Mouse (Mus musculus): ENCODE results near the gene Fstl4. TPM values are rescaled to one million over a fixed set of nuclear protein-coding genes. Genes with fewer than 3 reads are reported as not detected.

Fstl4 gene
- polyA plus RNA-seq, 1 experiment from 2014 or later = 1.7 TPM

GRCm38 (mm10) chr11:53109701-53110467 lies 345.4 kb downstream of the Fstl4 start:
- no peaks in the 10 kb centered on the region for H3K36me3 ChIP-seq (ENCODE audit: control insufficient read depth, insufficient read depth, low read length)
- H3K4me2 ChIP-seq (replicated peaks; ENCODE audit: low read depth, low read length) = no peak overlapping the region
- H3K27ac ChIP-seq (ENCODE audit: low read length) = no peak overlapping the region
- no peak overlapping the region for H3K9ac ChIP-seq (replicated peaks; ENCODE audit: low read depth, low read length)
- H3K4me3 ChIP-seq (ENCODE audit: low read depth, low read length) = no peak overlapping the region
- H3K9me3 ChIP-seq (ENCODE audit: control insufficient read depth, low read depth, low read length) = no peaks in the 10 kb centered on the region
- 62% methylated on average over 6 of the region's 6 CpGs for WGBS
- no peaks in the 10 kb centered on the region for H3K27me3 ChIP-seq (ENCODE audit: control insufficient read depth, insufficient read depth, low read length)
- H3K4me1 ChIP-seq (ENCODE audit: control insufficient read depth, insufficient read depth, low read length) = no peaks in the 10 kb centered on the region
- ATAC-seq (ENCODE audit: insufficient number of reproducible peaks, insufficient read depth, low FRiP score, low read depth) = no peak

DNA sequence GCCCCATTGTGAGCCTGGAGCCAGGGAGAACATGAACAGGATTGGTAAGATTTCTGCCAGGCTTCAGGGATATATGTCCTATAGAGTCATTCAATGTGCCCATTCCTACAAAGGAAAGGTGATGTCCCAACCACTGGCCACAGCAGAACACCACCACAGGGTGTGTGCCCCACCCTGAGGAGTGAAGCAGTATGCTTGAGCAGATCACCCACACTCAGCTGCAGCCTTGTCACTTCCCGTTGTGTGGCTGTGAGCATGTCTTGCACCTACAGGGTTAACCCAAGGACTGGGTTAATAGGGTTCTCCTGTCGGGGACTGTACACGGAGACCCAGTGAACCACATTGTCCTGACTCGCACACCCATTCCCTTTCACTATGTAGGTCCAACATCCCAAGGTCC lies 351.3 kb downstream of the Fstl4 start:
- H3K4me3 ChIP-seq (ENCODE audit: low read depth, low read length) = no peak overlapping the region
- H3K36me3 ChIP-seq (ENCODE audit: control insufficient read depth, insufficient read depth, low read length) = no peaks in the 10 kb centered on the region

DNA sequence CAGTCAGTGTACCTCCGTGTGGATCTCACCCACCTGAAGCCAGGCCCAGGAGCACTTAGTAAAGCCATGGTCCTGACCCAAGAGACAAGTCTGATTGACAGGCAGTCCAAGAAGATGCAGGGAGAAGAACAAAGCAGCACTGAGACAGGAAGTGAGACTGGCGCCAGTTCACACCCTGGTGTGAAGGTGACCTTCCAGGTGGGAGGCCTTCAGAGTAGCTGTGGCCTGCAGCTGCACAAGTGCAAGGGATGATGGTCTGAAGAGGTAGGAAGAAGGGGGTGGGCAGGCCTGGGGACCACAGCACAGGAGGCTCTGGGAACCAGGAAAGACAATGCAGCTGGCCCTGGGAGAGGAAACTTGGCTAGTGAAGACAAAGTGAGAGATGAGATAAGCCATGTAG lies 351.9 kb downstream of the Fstl4 start:
- no peak overlapping the region for H3K9ac ChIP-seq (replicated peaks; ENCODE audit: low read depth, low read length)
- no peak overlapping the region for H3K27ac ChIP-seq (ENCODE audit: low read length)
- H3K4me1 ChIP-seq (ENCODE audit: control insufficient read depth, insufficient read depth, low read length) = no peaks in the 10 kb centered on the region
- WGBS = 64% methylated on average over 2 of the region's 2 CpGs
- H3K36me3 ChIP-seq (ENCODE audit: control insufficient read depth, insufficient read depth, low read length) = no peaks in the 10 kb centered on the region
- H3K27me3 ChIP-seq (ENCODE audit: control insufficient read depth, insufficient read depth, low read length) = no peaks in the 10 kb centered on the region
- no peak for ATAC-seq (ENCODE audit: insufficient number of reproducible peaks, insufficient read depth, low FRiP score, low read depth)
- no peak overlapping the region for H3K4me3 ChIP-seq (ENCODE audit: low read depth, low read length)
- no peaks in the 10 kb centered on the region for H3K9me3 ChIP-seq (ENCODE audit: control insufficient read depth, low read depth, low read length)
- H3K4me2 ChIP-seq (replicated peaks; ENCODE audit: low read depth, low read length) = no peak overlapping the region

More for the DNA sequence above, 351.3 kb downstream of the Fstl4 start:
- Histone ChIP-seq H3K27ac (ENCODE audit: low read length) (no peak overlapping the region), H3K9ac (replicated peaks; ENCODE audit: low read depth, low read length) (no peak overlapping the region), H3K4me1 (ENCODE audit: control insufficient read depth, insufficient read depth, low read length) (no peaks in the 10 kb centered on the region), H3K27me3 (ENCODE audit: control insufficient read depth, insufficient read depth, low read length) (no peaks in the 10 kb centered on the region), H3K4me2 (replicated peaks; ENCODE audit: low read depth, low read length) (no peak overlapping the region), H3K9me3 (ENCODE audit: control insufficient read depth, low read depth, low read length) (no peaks in the 10 kb centered on the region)
- WGBS = 69% methylated on average over 4 of the region's 4 CpGs
- ATAC-seq (ENCODE audit: insufficient number of reproducible peaks, insufficient read depth, low FRiP score, low read depth) = no peak

- ATAC-seq (ENCODE audit: insufficient number of reproducible peaks, insufficient read depth, low FRiP score, low read depth) = no peak
- no peaks in the 10 kb centered on the region for H3K36me3 ChIP-seq (ENCODE audit: control insufficient read depth, insufficient read depth, low read length)
Observed at GRCm38 (mm10) chr11:53118226-53118965, 354.0 kb downstream of the Fstl4 start.

GRCm38 (mm10) chr11:53119966-53120365 lies 355.5 kb downstream of the Fstl4 start:
- ATAC-seq (ENCODE audit: insufficient number of reproducible peaks, insufficient read depth, low FRiP score, low read depth) = no peak
- no peaks in the 10 kb centered on the region for H3K36me3 ChIP-seq (ENCODE audit: control insufficient read depth, insufficient read depth, low read length)
- no peak overlapping the region for H3K27ac ChIP-seq (ENCODE audit: low read length)
- no peak overlapping the region for H3K4me2 ChIP-seq (replicated peaks; ENCODE audit: low read depth, low read length)
- H3K4me3 ChIP-seq (ENCODE audit: low read depth, low read length) = no peak overlapping the region
- WGBS = 68% methylated on average over 5 of the region's 5 CpGs
- no peaks in the 10 kb centered on the region for H3K4me1 ChIP-seq (ENCODE audit: control insufficient read depth, insufficient read depth, low read length)
- no peak overlapping the region for H3K9ac ChIP-seq (replicated peaks; ENCODE audit: low read depth, low read length)
- no peaks in the 10 kb centered on the region for H3K27me3 ChIP-seq (ENCODE audit: control insufficient read depth, insufficient read depth, low read length)
- H3K9me3 ChIP-seq (ENCODE audit: control insufficient read depth, low read depth, low read length) = no peaks in the 10 kb centered on the region

More at GRCm38 (mm10) chr11:53118226-53118965, 354.0 kb downstream of the Fstl4 start:
- H3K4me3 ChIP-seq (ENCODE audit: low read depth, low read length) = no peak overlapping the region
- no peaks in the 10 kb centered on the region for H3K4me1 ChIP-seq (ENCODE audit: control insufficient read depth, insufficient read depth, low read length)
- H3K4me2 ChIP-seq (replicated peaks; ENCODE audit: low read depth, low read length) = no peak overlapping the region
- no peak overlapping the region for H3K9ac ChIP-seq (replicated peaks; ENCODE audit: low read depth, low read length)
- H3K9me3 ChIP-seq (ENCODE audit: control insufficient read depth, low read depth, low read length) = no peaks in the 10 kb centered on the region
- WGBS = 79% methylated on average over 11 of the region's 11 CpGs
- no peaks in the 10 kb centered on the region for H3K27me3 ChIP-seq (ENCODE audit: control insufficient read depth, insufficient read depth, low read length)
- H3K27ac ChIP-seq (ENCODE audit: low read length) = no peak overlapping the region

DNA sequence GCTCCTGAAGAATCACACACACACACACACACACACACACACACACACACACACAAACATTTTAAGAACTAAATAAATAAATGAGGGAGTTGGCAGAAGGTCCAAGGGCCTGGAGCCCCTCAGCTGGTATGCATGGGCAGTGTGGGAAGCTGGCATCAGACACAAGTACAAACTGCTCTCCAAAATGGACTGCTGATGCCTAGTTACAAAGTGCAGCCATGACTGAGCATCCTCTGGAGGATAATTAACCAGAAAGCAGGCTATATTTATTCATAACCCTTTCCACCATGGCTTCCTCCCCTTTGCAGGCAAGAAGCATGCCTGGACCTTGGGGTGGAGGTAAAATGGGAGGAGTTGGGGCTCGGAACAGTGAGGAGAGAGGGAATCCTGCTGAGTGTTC lies 356.8 kb downstream of the Fstl4 start:
- Histone ChIP-seq H3K9ac (replicated peaks; ENCODE audit: low read depth, low read length) (no peak overlapping the region), H3K36me3 (ENCODE audit: control insufficient read depth, insufficient read depth, low read length) (no peaks in the 10 kb centered on the region), H3K4me2 (replicated peaks; ENCODE audit: low read depth, low read length) (no peak overlapping the region), H3K27me3 (ENCODE audit: control insufficient read depth, insufficient read depth, low read length) (no peaks in the 10 kb centered on the region), H3K9me3 (ENCODE audit: control insufficient read depth, low read depth, low read length) (no peaks in the 10 kb centered on the region), H3K4me1 (ENCODE audit: control insufficient read depth, insufficient read depth, low read length) (no peaks in the 10 kb centered on the region), H3K4me3 (ENCODE audit: low read depth, low read length) (no peak overlapping the region), H3K27ac (ENCODE audit: low read length) (no peak overlapping the region)
- ATAC-seq (ENCODE audit: insufficient number of reproducible peaks, insufficient read depth, low FRiP score, low read depth) = no peak
- 53% methylated on average over 1 of the region's 1 CpGs for WGBS

DNA sequence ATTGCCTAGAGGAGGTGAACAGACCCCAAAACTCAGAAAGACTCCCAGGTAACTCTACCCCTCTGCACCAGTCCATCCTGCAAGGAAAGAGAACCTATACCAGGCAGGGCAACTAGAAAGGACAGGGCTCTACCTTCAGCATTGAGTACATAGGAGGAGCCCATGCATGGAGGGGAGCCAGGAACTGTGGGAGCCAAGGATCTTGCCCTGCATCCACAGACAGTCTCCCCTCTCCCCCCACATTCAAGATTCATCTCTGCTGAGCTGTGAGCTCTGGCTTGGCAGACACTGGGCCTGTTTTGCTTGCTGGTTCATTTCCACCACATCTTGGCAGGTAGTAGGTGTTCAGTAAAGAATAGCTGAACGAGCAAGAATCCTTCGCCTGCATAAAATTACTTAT lies 360.4 kb downstream of the Fstl4 start:
- WGBS = 85% methylated on average over 2 of the region's 2 CpGs
- no peak overlapping the region for H3K27ac ChIP-seq (ENCODE audit: low read length)
- ATAC-seq (ENCODE audit: insufficient number of reproducible peaks, insufficient read depth, low FRiP score, low read depth) = no peak

DNA sequence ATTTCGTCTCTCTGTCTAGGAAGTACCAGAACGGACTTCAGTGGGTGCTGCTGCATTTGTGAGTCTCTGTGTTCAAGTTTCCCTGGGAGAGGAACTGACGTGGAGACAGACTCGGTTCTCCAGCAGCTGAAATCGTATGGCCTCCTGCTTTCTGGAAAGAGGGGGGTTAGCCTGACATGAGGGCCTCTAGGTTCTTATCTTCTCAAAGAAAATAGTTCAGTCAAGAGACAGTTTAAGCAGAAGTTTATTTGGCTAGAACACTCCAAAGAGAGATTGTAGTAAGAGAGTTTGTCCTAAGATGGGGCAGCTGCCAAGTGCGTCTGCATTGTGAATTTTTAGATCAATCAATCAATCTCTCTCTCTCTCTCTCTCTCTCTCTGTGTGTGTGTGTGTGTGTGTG lies 362.2 kb downstream of the Fstl4 start:
- H3K36me3 ChIP-seq (ENCODE audit: control insufficient read depth, insufficient read depth, low read length) = no peaks in the 10 kb centered on the region
- H3K4me1 ChIP-seq (ENCODE audit: control insufficient read depth, insufficient read depth, low read length) = no peaks in the 10 kb centered on the region
- no peak overlapping the region for H3K4me2 ChIP-seq (replicated peaks; ENCODE audit: low read depth, low read length)
- 44% methylated on average over 6 of the region's 6 CpGs for WGBS
- H3K4me3 ChIP-seq (ENCODE audit: low read depth, low read length) = no peak overlapping the region
- H3K9me3 ChIP-seq (ENCODE audit: control insufficient read depth, low read depth, low read length) = no peaks in the 10 kb centered on the region
- no peak for ATAC-seq (ENCODE audit: insufficient number of reproducible peaks, insufficient read depth, low FRiP score, low read depth)
- no peak overlapping the region for H3K27ac ChIP-seq (ENCODE audit: low read length)
- H3K9ac ChIP-seq (replicated peaks; ENCODE audit: low read depth, low read length) = no peak overlapping the region
- H3K27me3 ChIP-seq (ENCODE audit: control insufficient read depth, insufficient read depth, low read length) = no peaks in the 10 kb centered on the region

More for the DNA sequence above, 360.4 kb downstream of the Fstl4 start:
- Histone ChIP-seq H3K27me3 (ENCODE audit: control insufficient read depth, insufficient read depth, low read length) (no peaks in the 10 kb centered on the region), H3K9ac (replicated peaks; ENCODE audit: low read depth, low read length) (no peak overlapping the region), H3K4me1 (ENCODE audit: control insufficient read depth, insufficient read depth, low read length) (no peaks in the 10 kb centered on the region), H3K4me2 (replicated peaks; ENCODE audit: low read depth, low read length) (no peak overlapping the region), H3K9me3 (ENCODE audit: control insufficient read depth, low read depth, low read length) (no peaks in the 10 kb centered on the region), H3K4me3 (ENCODE audit: low read depth, low read length) (no peak overlapping the region), H3K36me3 (ENCODE audit: control insufficient read depth, insufficient read depth, low read length) (no peaks in the 10 kb centered on the region)

All from stomach, embryonic 14.5 days (tissue).